Mouse (Mus musculus): ENCODE results near the gene Herpud1. TPM values are rescaled to one million over a fixed set of nuclear protein-coding genes. Genes with fewer than 3 reads are reported as not detected.
"Not testable (repeated sequence)": the region's sequence is repeated elsewhere in the genome, so short reads cannot be mapped to it uniquely, and the experiment has no call there.

The Herpud1 gene
- total RNA-seq, 2 experiments from 2014 or later, result 80.3 to 81.6 TPM

DNA sequence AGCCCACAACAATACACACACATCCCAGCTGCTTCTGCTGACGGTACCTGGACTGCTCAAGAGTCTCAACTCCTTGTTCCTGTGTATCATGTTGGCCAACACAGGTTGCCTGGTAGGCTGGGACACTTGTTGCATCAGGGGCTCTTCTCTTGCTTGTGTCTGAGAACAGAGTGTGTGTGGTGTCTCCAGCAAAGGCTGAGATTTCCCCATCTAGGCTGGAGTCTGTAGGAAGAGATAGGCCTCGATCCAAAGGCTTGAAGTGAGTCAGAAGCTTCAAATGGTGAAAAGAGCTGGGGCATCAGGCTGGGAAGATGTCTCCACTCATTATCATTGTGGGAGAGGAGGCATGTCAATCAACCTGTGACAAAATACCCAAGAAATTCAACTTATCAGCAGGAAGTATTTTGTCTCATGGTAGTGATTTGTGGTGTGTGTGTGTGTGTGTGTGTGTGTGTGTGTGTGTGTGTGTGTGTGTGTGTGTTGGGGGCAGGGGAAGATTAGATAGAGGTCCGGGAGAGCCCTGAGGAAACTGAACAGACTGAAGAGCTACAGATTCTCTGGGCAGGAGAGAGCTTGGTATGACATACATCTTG is 13.2 kb downstream of the Herpud1 start:
- ATAC-seq (replicated peaks; ENCODE audit: poor library complexity, severe bottlenecking), result no peak

DNA sequence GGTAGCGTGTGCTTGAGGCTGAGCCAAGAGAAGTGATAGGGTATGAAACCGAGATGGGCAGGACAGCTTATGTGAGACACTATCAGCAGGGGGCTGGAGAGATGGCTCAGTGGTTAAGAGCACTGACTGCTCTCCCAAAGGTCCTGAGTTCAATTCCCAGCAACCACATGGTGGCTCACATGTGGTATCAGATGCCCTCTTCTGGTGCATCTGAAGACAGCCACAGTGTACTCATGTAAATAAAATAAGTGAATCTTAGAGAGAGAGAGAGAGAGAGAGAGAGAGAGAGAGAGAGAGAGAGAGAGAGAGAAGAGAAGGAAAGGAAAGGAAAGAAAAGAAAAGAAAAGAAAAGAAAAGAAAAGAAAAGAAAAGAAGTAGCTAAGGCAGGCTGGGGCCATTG is 13.7 kb downstream of the Herpud1 start:
- not testable (repeated sequence) for ATAC-seq (replicated peaks; ENCODE audit: poor library complexity, severe bottlenecking)

DNA sequence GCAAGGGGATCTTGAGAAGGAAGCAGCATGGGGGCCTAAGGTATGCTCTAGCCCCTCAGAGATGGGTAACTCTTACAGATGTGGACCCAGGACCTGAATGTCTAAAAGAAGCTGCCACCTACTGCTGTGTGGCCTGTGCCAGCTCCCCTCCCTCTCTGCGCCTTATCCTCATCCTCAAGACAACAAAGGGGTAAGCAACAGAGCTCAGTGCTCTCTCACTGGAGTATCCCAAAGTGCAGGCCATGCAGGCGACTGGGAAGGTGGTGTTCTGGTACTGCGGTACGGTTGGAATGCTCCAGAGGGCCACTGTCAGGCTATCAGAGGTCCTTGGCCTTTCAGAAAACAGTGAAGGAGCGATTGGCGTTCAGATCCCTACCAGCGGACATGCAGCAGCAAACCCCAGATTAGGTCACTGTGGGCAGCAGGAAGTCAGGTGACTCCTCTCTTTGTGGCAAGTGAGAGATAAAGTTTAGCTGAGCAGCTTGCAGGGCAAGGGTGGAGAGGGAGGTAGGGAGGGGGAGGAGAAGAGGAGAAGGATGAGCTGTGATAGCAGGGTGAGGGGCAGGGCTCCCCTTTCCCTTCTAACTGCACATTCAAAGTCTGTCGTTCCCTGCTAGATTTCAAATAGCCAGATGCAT is 22.3 kb downstream of the Herpud1 start:
- ATAC-seq (replicated peaks; ENCODE audit: poor library complexity, severe bottlenecking), result 0 out of 2 replicates have a peak, but pooled peaks have one; percentile 19

DNA sequence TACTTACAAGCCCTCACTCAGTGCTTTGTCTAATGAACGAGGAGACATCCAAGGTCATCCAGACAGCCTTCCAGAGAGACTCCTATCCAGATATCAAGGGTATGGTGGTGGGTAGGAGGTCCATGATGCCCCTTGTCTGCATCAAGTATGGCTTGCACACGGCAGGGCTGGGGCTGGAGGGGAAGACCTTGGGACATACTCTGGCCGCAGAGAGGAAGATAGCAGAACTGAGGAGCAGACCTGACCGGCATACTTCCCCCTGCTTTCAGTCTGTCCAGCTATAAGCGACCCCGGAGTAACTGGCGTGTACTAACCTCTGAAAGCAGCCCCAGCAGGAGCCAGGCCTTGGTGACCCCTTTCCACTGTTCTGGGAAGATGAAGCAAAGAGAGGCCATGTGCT is 23.3 kb downstream of the Herpud1 start:
- ATAC-seq (replicated peaks; ENCODE audit: poor library complexity, severe bottlenecking), result peak; percentile 83

DNA sequence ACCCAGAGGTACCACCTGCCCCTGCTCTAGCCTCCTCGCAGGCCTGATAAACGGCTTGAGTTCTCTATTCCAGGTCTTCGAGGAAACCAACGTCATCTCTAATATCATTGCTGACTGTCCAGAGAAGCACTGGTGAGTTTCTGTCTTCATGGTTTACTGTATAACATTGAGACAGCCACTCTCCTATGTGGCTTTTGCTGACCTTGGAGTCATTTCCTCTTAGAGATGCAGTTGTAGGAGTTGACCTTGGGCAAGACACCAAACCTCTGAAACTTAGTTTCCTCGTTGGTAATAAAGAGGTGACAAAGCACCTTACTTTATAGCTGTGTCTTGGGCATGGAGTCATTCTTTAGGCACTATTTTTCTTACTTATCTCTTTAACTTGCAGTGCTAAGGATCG is 26.3 kb downstream of the Herpud1 start:
- ATAC-seq (replicated peaks; ENCODE audit: poor library complexity, severe bottlenecking), result peak; percentile 52

DNA sequence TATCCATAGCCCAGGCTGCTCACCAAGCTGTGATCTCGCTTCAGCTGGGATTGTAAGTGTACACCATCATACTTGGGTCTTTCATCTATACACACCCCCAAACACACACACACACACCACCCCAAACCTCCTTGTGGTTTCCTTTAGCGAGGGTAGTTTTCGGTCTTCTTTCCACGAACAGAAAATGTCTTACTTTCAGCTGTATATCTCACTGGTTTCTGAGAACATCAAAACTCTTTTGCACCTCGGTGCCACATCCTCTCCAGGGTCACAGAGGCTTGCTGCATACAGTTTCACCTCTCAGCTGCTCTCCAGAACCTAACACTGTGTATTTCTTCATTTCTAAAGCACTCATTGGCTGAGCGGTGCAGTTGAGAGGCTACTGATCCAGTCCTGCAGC is 27.3 kb downstream of the Herpud1 start:
- ATAC-seq (replicated peaks; ENCODE audit: poor library complexity, severe bottlenecking), result no peak

DNA sequence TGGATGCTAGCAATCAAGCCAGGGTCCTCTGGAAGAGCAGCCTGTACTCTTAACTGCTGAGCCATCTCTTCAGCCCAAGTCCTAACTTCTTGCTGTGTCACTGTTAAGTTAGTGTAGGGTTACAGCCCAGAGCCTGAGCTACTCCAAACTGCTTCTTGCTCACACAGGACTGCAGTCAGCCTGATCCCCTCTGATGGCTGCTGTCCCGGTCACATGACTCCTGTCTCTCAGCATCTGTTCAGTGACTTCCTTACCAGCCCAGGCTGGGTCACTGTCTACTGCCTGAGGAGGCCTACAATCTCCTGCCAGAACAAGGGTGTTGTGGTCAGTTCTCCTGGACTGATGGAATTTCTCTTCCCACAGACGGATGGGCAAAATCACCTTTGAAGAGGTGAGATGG is 29.0 kb downstream of the Herpud1 start:
- ATAC-seq (replicated peaks; ENCODE audit: poor library complexity, severe bottlenecking), result 0 out of 2 replicates have a peak, but pooled peaks have one; percentile 15

DNA sequence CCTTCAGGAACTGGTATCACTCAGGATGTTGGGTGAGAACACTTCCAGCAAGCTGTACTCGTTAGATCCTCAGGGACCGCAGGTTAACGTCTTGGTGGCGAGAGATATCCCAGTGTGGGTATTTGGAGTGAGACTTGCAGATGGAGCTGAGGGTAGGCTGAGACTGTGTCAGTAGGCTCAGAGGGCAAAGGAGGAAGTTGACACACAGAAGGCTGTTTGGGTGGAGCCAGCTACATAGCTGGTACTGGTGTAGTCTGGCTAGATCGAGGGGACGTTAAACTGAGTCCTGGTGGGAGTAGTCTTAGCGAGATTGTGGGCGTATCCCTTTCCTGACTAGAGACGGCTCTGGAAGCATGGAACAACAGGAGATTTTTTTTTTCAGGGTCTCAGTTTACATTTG is 31.8 kb downstream of the Herpud1 start:
- ATAC-seq (replicated peaks; ENCODE audit: poor library complexity, severe bottlenecking), result peak; percentile 91

DNA sequence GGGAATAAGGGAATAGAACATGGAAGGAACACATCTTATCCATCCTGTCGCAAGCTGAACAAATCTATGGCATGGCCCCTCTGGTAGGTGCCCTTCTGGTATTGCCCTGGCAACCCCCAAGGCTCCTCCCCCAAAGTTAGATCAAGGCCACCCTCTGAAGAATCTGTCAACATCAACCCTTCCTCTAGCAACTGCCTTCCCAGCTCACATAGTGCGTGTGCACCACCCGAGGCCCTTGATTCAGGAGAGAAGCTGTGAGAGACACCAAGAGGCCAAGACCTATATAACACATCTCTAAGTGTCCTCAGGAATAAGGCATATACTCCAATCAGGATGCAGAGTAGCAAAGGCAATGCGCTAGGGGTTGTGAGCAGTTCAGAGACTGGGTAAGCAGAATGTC is 36.0 kb downstream of the Herpud1 start:
- no peak for ATAC-seq (replicated peaks; ENCODE audit: poor library complexity, severe bottlenecking)

DNA sequence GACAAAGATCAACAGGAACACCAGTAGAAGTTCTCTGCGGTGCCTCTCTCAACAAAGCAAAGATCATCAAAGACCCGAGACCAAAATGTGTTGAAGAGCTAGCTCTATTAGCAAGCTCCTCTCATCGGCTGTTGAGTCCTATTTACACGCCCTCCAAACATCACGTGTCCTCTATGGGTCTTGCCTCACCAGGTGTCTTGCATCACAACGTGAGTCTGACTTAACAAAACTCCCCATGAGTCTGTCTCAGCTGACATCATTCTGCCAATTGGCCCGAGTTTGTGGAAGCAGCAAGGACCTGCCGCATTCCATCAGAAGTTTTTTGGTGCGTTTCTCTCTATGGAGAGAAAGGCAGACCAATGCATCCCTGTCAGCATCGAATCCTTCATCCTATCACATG is 41.7 kb downstream of the Herpud1 start:
- peak; percentile 87 for ATAC-seq (replicated peaks; ENCODE audit: poor library complexity, severe bottlenecking)

DNA sequence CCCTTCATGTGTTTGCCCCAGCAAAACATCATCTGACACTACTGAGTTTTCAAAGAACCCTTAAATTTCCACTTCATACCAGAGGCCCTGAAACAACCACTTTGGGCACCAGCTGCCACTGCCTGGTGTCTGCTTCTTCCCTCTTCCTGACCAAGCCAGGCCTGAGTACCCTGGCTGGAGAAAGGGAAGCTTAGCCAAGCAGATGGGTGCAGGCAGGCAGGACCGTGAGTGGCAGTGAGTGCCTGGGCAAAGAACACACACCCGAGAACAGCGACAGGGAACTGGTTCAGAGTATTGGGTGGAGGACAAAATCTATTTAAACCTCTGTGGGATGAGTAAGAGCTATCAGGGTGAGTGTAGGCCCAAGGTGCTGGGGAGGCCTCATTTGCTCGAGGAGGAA is 42.2 kb downstream of the Herpud1 start:
- ATAC-seq (replicated peaks; ENCODE audit: poor library complexity, severe bottlenecking), result peak; percentile 52

DNA sequence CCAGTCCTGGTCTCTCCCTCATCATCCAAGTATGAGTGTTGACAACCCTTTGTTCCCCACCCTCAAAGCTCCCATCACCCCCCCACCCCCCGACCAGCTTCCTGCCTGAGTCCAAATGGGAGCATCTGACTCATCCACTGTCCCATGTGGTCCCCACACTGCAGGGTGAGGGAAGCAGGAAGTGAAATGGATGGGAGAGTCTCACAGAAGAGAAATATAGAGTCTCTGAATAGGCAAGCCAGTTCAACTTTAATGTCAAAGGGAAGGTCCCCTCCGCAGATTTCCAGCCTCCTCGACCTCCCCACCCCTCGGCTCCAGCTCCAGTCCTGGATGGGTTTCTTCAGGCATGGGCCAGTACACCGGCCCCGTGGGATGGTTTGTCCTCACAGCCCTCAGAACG is 43.1 kb downstream of the Herpud1 start:
- ATAC-seq (replicated peaks; ENCODE audit: poor library complexity, severe bottlenecking), result no peak

DNA sequence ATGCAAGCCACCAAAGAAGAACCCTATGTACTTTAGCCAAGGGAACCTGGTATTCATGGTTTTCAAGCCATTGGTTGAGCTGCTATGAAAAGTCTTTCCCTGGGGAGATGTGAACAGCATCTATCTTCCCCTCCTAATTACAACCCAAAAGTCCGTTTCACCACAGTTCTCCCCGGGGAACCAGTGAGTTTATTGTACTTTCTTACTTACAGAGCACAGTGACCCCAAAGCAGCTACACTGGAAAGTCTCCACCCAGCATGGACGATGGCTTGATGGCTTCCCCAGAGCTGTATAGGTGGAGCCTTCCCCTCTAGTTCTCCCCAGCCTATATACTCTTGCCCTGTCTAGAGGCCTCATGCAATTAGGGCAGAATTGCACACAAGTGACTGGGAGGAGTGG is 46.0 kb downstream of the Herpud1 start:
- no peak for ATAC-seq (replicated peaks; ENCODE audit: poor library complexity, severe bottlenecking)

DNA sequence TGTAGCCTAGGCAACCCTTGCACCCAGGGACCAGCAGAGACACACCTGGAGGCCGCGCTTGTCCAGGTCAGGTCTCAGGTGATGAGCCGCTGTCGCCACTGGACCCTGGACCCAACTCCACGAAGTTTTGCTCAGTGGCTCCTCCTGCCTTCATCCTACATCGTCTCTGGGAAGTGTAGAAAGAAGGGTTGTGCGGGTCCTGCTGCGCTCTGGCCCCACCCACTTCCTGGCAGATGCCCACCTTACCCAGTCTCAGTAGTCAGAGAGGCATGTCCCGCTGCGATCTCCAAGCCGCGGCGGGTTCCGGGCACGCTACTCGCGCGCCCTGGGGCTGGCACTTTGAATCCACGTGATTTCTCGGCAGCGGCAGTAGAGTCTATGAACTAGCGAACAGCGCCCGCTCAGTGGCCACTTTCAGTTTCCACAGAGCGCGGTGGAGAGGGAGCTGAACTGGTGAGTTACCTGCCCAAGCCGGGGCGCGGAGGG is 47.8 kb downstream of the Herpud1 start, which contains the start of gene Nlrc5:
Nlrc5 (plus strand) TSS at position 376 of the 486 bp plus-strand sequence.
- peak; percentile 81 for ATAC-seq (replicated peaks; ENCODE audit: poor library complexity, severe bottlenecking)

DNA sequence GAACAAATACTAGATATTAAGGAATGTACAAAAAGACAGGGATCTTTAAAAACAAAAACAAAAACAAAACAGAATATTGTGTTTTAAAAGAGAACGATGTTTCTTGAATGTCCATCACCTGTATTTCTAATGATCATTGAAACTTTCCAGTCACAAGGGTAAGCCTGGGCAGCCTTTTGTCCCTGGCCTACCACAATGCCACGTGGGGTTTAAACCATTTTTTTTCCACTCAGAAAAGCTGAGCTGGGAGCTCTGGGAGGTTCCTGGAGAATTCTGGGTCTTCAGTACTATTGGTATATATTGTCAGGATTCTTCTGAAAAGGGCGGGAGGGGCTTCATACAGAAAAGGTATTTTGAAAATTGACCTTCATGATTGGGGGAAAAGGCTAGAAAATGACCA is 48.7 kb downstream of the Herpud1 start:
- ATAC-seq (replicated peaks; ENCODE audit: poor library complexity, severe bottlenecking), result no peak

DNA sequence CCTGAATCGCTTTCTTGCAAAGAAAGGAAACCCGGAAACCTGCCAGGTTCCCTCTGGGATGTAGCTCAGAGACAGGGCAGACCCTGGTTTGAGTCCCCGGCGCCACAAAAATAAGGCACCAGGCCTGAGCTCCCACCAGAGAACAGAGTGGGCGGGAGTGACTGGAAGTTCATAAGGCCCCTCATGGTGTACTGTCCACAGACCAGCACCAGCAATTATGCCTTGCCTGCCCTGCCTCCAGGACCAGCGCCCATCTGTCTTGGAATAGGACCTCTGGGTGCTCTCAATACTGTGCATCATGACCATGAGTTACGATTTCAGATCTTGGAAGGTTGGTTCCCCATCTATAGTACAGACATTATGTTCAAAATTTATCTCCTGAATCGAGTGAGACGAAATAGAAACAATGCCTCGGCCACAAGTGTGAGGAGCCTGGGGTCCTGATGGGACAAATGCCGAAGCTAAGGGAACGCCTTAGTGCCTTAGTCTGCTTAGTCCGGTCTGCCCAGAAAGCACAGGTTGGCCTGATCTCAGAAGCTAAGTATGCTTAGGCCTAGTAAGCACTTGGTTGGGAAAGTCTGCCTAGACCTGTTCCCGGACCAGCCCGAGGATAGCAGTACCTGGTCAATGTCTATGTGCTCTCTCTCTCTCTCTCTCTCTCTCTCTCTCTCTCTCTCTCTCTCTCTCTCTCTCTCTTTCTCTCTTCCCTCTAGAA is 49.3 kb downstream of the Herpud1 start:
- no peak for ATAC-seq (replicated peaks; ENCODE audit: poor library complexity, severe bottlenecking)

DNA sequence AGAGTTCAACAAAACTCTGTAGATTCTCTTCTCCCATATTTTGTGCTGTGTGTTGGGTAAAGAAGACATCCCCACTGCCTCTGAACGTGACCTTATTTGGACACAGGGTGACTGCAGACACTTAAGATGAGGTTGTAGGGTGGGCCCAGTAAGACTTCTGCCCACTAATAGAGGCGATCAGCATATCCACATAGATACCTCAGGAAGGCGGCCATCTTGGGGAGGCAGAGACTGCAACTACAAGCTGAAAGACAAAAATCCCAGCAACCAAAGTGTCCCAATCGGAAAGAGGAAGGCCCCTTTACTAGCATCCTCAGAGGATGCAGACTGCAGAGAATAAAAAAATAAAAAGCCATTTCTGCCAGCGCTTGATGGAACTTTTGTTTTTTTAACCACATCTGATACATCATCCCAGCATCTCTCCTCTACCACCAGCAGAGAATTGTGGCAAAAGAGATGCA is 49.9 kb downstream of the Herpud1 start:
- no peak for ATAC-seq (replicated peaks; ENCODE audit: poor library complexity, severe bottlenecking)

DNA sequence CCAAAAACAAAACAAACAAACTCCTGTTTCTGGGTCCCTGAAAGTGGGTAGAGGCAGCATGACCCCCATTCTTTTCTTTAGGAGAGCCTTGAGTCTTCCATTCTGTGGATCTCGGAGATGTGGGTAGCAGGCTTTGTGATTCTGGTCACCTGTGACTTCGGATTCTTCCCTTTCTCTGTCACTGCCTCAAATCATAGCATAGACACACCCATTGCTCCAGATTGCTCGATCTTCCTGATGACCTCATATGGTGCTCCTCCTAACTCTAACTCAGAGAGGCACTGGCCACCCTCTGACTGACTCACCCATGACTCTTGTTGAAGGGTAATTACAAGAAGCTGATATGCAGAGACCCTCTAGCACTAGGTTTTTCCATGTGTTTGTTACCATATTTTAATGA is 50.7 kb downstream of the Herpud1 start:
- no peak for ATAC-seq (replicated peaks; ENCODE audit: poor library complexity, severe bottlenecking)

DNA sequence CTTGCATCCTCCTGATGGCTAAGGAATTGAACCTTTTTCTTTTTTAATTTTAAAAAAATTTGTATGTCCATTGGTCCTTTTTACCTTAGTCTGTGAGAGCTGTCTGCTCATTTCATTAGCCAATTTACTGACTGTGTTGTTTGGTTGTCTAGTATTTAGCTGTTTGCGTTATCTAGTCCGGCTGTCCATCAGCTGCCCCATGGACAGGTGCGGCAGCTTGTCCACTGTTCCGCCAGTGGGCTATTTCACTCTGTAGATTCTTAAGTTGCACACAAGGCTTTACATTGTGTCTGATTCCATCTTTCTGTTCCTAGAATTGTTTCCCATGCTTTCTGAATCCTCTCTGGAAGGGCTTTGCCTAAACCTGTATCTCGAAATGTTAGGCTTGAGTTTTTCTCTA is 52.4 kb downstream of the Herpud1 start:
- no peak for ATAC-seq (replicated peaks; ENCODE audit: poor library complexity, severe bottlenecking)

DNA sequence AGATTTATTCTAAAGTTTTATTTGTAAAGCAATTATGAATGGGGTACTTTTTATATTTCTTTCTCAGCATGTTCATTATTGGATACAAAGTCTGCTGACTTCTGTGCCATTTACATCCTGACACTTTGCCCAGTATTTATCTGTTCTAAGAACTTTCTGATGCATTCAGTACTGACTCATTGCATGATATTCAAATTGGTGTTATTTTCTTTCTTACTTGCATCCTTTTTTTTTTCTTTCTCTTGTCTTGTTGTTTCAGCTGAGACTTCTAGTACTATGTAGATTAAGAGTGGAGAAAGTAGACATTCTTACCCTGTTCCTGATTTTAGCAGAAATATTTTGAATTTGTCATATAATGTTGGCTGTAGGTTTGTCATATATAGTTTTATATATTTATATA is 53.5 kb downstream of the Herpud1 start:
- no peak for ATAC-seq (replicated peaks; ENCODE audit: poor library complexity, severe bottlenecking)

DNA sequence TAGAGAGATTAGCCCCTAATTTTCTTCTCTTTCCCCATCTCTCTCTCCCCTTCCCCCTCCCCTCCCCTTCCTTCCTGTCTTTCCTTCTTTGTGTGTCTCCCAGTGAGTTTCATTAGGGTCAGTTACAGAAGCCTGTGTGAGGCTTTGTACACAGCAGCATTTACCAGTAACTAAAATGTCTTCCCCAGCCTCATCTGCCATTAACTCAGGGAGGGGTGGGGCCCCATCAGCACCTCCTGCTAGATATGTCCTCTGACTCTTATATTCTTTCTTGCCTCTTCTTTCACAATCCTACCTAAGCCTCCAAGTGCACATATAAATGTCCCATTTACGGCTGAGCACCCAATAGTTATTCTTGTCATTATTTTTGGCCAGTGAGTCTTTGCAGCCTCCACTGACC is 54.2 kb downstream of the Herpud1 start:
- ATAC-seq (replicated peaks; ENCODE audit: poor library complexity, severe bottlenecking), result no peak
